Comparison of ENCODE assay signal across 7 mouse cellular contexts in genomic region chr4:133045771-133046474, GRCm38 (mm10). TPM values are rescaled to one million over a fixed set of nuclear protein-coding genes. Genes with fewer than 3 reads are reported as not detected.
DNase-seq lines count a peak whose midpoint lies in the region; ATAC-seq and TF ChIP-seq lines count a peak whose summit lies in the region.

No protein-coding gene starts in this region.

- ATAC-seq in liver, embryonic 11.5 days (replicated peaks; ENCODE audit: low FRiP score) = no peak
- ATAC-seq in liver, postnatal 0 days = no peak
- no peak for ATAC-seq in forebrain, embryonic 15.5 days (replicated peaks)
- ATAC-seq in lung, embryonic 15.5 days (ENCODE audit: borderline replicate concordance, extremely low read depth, low FRiP score, low TSS enrichment) = peak; percentile 34; the same call in 1 of the 2 replicates
- ATAC-seq in stomach, embryonic 16.5 days (ENCODE audit: insufficient read depth, low FRiP score) = peak; percentile 15; the same call in 1 of the 2 replicates

- TF ChIP-seq EP300 in liver, postnatal 0 days (IDR thresholded peaks at IDR 0.05; ENCODE audit: low read depth) = no peak

- TF ChIP-seq CTCF in liver, postnatal 0 days (IDR thresholded peaks at IDR 0.05; ENCODE audit: low read depth) = no peak

- H3K4me2 ChIP-seq in liver, embryonic 11.5 days = no peak overlapping the region
- H3K4me2 ChIP-seq in liver, postnatal 0 days (ENCODE audit: low read depth, low read length) = no peak overlapping the region
- H3K4me2 ChIP-seq in forebrain, embryonic 15.5 days (replicated peaks) = no peak overlapping the region
- H3K4me2 ChIP-seq in lung, embryonic 15.5 days = peak overlapping the region; percentile 94
- no peak overlapping the region for H3K4me2 ChIP-seq in stomach, embryonic 16.5 days (ENCODE audit: low read depth, low read length)

- H3K9me3 ChIP-seq in liver, embryonic 11.5 days (ENCODE audit: control insufficient read depth, low read length) = no peaks in the 10 kb centered on the region
- H3K9me3 ChIP-seq in liver, postnatal 0 days (ENCODE audit: low read length) = no peaks in the 10 kb centered on the region
- no peaks in the 10 kb centered on the region for H3K9me3 ChIP-seq in forebrain, embryonic 15.5 days
- no peaks in the 10 kb centered on the region for H3K9me3 ChIP-seq in lung, embryonic 15.5 days
- H3K9me3 ChIP-seq in stomach, embryonic 16.5 days (replicated peaks; ENCODE audit: control insufficient read depth, low read length) = no peaks in the 10 kb centered on the region

- H3K9ac ChIP-seq in liver, embryonic 11.5 days (ENCODE audit: low read depth, low read length) = 0 out of 2 replicates have a peak overlapping the region, but pooled peaks have one; percentile 22
- no peak overlapping the region for H3K9ac ChIP-seq in liver, postnatal 0 days (replicated peaks)
- 0 out of 2 replicates have a peak overlapping the region, but pooled peaks have one; percentile 14 for H3K9ac ChIP-seq in forebrain, embryonic 15.5 days (replicated peaks)
- H3K9ac ChIP-seq in lung, embryonic 15.5 days = no peak overlapping the region
- H3K9ac ChIP-seq in stomach, embryonic 16.5 days (ENCODE audit: low read length) = 0 out of 2 replicates have a peak overlapping the region, but pooled peaks have one; percentile 31

- H3K27me3 ChIP-seq in liver, embryonic 11.5 days (replicated peaks; ENCODE audit: control insufficient read depth, insufficient read depth, low read length) = no peaks in the 10 kb centered on the region
- no peaks in the 10 kb centered on the region for H3K27me3 ChIP-seq in liver, postnatal 0 days (ENCODE audit: insufficient read depth, low read length)
- H3K27me3 ChIP-seq in forebrain, embryonic 15.5 days = no peaks in the 10 kb centered on the region
- no peaks in the 10 kb centered on the region for H3K27me3 ChIP-seq in lung, embryonic 15.5 days
- no peaks in the 10 kb centered on the region for H3K27me3 ChIP-seq in stomach, embryonic 16.5 days (ENCODE audit: control insufficient read depth, insufficient read depth, low read length)

- DNase-seq in liver, embryonic 11.5 days (ENCODE audit: low spot score) = no peak
- no peak for DNase-seq in liver, postnatal 0 days
- no peak for DNase-seq in left cerebral cortex, postnatal 4 days
- DNase-seq in left cerebral cortex, adult 9 months (ENCODE audit: low spot score in 2 of 2) = no peak

- 50% methylated on average over 11 of the region's 11 CpGs for WGBS in liver, embryonic 11.5 days
- WGBS in liver, postnatal 0 days (ENCODE audit: insufficient replicate concordance) = 55% methylated on average over 11 of the region's 11 CpGs
- WGBS in forebrain, embryonic 15.5 days = 42% methylated on average over 11 of the region's 11 CpGs
- WGBS in lung, embryonic 15.5 days = 42% methylated on average over 11 of the region's 11 CpGs
- 39% methylated on average over 11 of the region's 11 CpGs for WGBS in stomach, embryonic 16.5 days

- no peaks in the 10 kb centered on the region for H3K36me3 ChIP-seq in liver, embryonic 11.5 days (ENCODE audit: control insufficient read depth, insufficient read depth, low read length)
- no peaks in the 10 kb centered on the region for H3K36me3 ChIP-seq in liver, postnatal 0 days (replicated peaks; ENCODE audit: insufficient read depth, low read length)
- no peaks in the 10 kb centered on the region for H3K36me3 ChIP-seq in forebrain, embryonic 15.5 days
- no peaks in the 10 kb centered on the region for H3K36me3 ChIP-seq in lung, embryonic 15.5 days
- no peaks in the 10 kb centered on the region for H3K36me3 ChIP-seq in stomach, embryonic 16.5 days (ENCODE audit: control insufficient read depth, insufficient read depth, low read length)

- intact Hi-C loops in left cerebral cortex, postnatal 4 days (cut with DNase I) = no loop called here

- no peak overlapping the region for H3K4me3 ChIP-seq in liver, embryonic 11.5 days (ENCODE audit: low read depth, low read length)
- H3K4me3 ChIP-seq in liver, postnatal 0 days (ENCODE audit: low read depth, low read length) = no peak overlapping the region
- no peak overlapping the region for H3K4me3 ChIP-seq in forebrain, embryonic 15.5 days
- no peak overlapping the region for H3K4me3 ChIP-seq in lung, embryonic 15.5 days
- no peak overlapping the region for H3K4me3 ChIP-seq in stomach, embryonic 16.5 days (replicated peaks; ENCODE audit: low read length)

- H3K27ac ChIP-seq in liver, embryonic 11.5 days (ENCODE audit: low read depth, low read length) = peak overlapping the region; percentile 45
- no peak overlapping the region for H3K27ac ChIP-seq in liver, postnatal 0 days (ENCODE audit: low read depth)
- peak overlapping the region; percentile 49 for H3K27ac ChIP-seq in forebrain, embryonic 15.5 days (replicated peaks)
- H3K27ac ChIP-seq in lung, embryonic 15.5 days = peak overlapping the region; percentile 91
- peak overlapping the region; percentile 54 for H3K27ac ChIP-seq in stomach, embryonic 16.5 days (ENCODE audit: low read length)

- H3K4me1 ChIP-seq in liver, embryonic 11.5 days (replicated peaks; ENCODE audit: control insufficient read depth, insufficient read depth, low read length) = peaks cover 91% of the 10 kb centered on the region
- peaks cover 45% of the 10 kb centered on the region for H3K4me1 ChIP-seq in liver, postnatal 0 days (ENCODE audit: insufficient read depth)
- peaks cover 96% of the 10 kb centered on the region for H3K4me1 ChIP-seq in forebrain, embryonic 15.5 days
- H3K4me1 ChIP-seq in lung, embryonic 15.5 days = peaks cover 100% of the 10 kb centered on the region
- peaks cover 95% of the 10 kb centered on the region for H3K4me1 ChIP-seq in stomach, embryonic 16.5 days (ENCODE audit: control insufficient read depth, insufficient read depth, low read length)

RNA-seq across cellular contexts. Expression of gene Ahdc1, which starts 34.9 kb away (rescaled TPM):
- polyA plus RNA-seq in liver, embryonic 11.5 days (2014; fragmentation: Nextera tagmentation; extraction: Ambion mirVana) = 5.1 and 6.1 TPM in 2 replicates
- polyA plus RNA-seq in liver, postnatal 0 days (2015; fragmentation: Nextera tagmentation; extraction: Ambion mirVana) = 0.76 and 0.87 TPM in 2 replicates
- 14.2 and 17.0 TPM in 2 replicates for polyA plus RNA-seq in forebrain, embryonic 15.5 days (2015; fragmentation: Nextera tagmentation; extraction: Ambion mirVana)
- polyA plus RNA-seq in lung, embryonic 15.5 days (2015; fragmentation: Nextera tagmentation; extraction: Ambion mirVana) = 8.5 and 10.5 TPM in 2 replicates
- 4.9 and 7.1 TPM in 2 replicates for polyA plus RNA-seq in stomach, embryonic 16.5 days (2015; fragmentation: Nextera tagmentation; extraction: Ambion mirVana)
- total RNA-seq in left cerebral cortex, postnatal 4 days (2021) = 100 to 1,000 TPM in 1 of 2 experiments, 10 to 100 TPM in 1; 94.1 to 102 TPM

Comparison
In these comparisons a context has a peak if more than half of its experiments do, and no peak if none do; other contexts are left out.
1. H3K9ac ChIP-seq: peak in liver, embryonic 11.5 days (single experiment), forebrain, embryonic 15.5 days (single experiment) and stomach, embryonic 16.5 days (single experiment); none in liver, postnatal 0 days (single experiment) and lung, embryonic 15.5 days (single experiment).
2. ATAC-seq: peak in lung, embryonic 15.5 days (single experiment) and stomach, embryonic 16.5 days (single experiment); none in liver, embryonic 11.5 days (single experiment), liver, postnatal 0 days (single experiment) and forebrain, embryonic 15.5 days (single experiment).